Mouse (Mus musculus) hindbrain, embryonic 16.5 days (tissue): ENCODE results near the gene Tdrd5. TPM values are rescaled to one million over a fixed set of nuclear protein-coding genes. Genes with fewer than 3 reads are reported as not detected.
A peak's percentile ranks its signal among the peaks of the same experiment; 100 is the strongest.

Source experiments
- ATAC-seq: fragments of 200-750 bp; cut with Nextera tagmentation; 2 replicates; pipeline ENCODE4 v1.8.0; 2017; ENCODE audit warnings: moderate TSS enrichment, moderate library complexity
- H3K27ac ChIP-seq: fragments of 300-500 bp; sonication (generic); 2 replicates; pipeline ENCODE4 v1.5.1; 2014; ENCODE audit warnings: low read depth, mild to moderate bottlenecking, control low read depth, low read length, moderate library complexity
- H3K27me3 ChIP-seq: fragments of 300-500 bp; sonication (generic); replicated peaks from 2 replicates; pipeline ENCODE4 v1.6.1; 2014; ENCODE audit warnings: low read length; ENCODE audit not compliant: control insufficient read depth, insufficient read depth
- H3K36me3 ChIP-seq: fragments of 300-500 bp; sonication (generic); 2 replicates; pipeline ENCODE4 v1.6.1; 2014; ENCODE audit warnings: mild to moderate bottlenecking, low read length, moderate library complexity, mixed read lengths; ENCODE audit not compliant: control insufficient read depth, insufficient read depth
- H3K4me1 ChIP-seq: fragments of 300-500 bp; sonication (generic); 2 replicates; pipeline ENCODE4 v1.6.1; 2014; ENCODE audit warnings: low read depth, low read length; ENCODE audit not compliant: control insufficient read depth, insufficient read depth
- H3K4me2 ChIP-seq: fragments of 300-500 bp; sonication (generic); 2 replicates; pipeline ENCODE4 v1.6.1; 2014; ENCODE audit warnings: mild to moderate bottlenecking, low read length, control low read depth, moderate library complexity
- H3K4me3 ChIP-seq: fragments of 300-500 bp; sonication (generic); 2 replicates; pipeline ENCODE4 v1.5.1; 2014; ENCODE audit warnings: mild to moderate bottlenecking, low read length, control low read depth, moderate library complexity
- H3K9ac ChIP-seq: fragments of 300-500 bp; sonication (generic); 2 replicates; pipeline ENCODE4 v1.6.1; 2014; ENCODE audit warnings: low read depth, mild to moderate bottlenecking, control low read depth, low read length, moderate library complexity
- H3K9me3 ChIP-seq: fragments of 300-500 bp; sonication (generic); 2 replicates; pipeline ENCODE4 v1.6.1; 2014; ENCODE audit warnings: mild to moderate bottlenecking, low read length, moderate library complexity; ENCODE audit not compliant: control insufficient read depth
- WGBS: fragments of 180-500 bp; shearing (Covaris S2); extraction: QIAGEN DNeasy Blood & Tissue Kit; methylation state at CpG from one replicate; pipeline ENCODE4 v1.1.7; 2014; 5-methylcytosine and 5-hydroxymethylcytosine counted together
- polyA plus RNA-seq: library from polyadenylated mRNA; unstranded; fragments of >200 nt; fragmentation: Nextera tagmentation; extraction: Ambion mirVana; gene quantifications from 2 replicates; pipeline ENCODE4 v1.2.1, GENCODE M21; 2015

Gene Tdrd5
- polyA plus RNA-seq = 1.0 and 1.2 TPM in 2 replicates

DNA sequence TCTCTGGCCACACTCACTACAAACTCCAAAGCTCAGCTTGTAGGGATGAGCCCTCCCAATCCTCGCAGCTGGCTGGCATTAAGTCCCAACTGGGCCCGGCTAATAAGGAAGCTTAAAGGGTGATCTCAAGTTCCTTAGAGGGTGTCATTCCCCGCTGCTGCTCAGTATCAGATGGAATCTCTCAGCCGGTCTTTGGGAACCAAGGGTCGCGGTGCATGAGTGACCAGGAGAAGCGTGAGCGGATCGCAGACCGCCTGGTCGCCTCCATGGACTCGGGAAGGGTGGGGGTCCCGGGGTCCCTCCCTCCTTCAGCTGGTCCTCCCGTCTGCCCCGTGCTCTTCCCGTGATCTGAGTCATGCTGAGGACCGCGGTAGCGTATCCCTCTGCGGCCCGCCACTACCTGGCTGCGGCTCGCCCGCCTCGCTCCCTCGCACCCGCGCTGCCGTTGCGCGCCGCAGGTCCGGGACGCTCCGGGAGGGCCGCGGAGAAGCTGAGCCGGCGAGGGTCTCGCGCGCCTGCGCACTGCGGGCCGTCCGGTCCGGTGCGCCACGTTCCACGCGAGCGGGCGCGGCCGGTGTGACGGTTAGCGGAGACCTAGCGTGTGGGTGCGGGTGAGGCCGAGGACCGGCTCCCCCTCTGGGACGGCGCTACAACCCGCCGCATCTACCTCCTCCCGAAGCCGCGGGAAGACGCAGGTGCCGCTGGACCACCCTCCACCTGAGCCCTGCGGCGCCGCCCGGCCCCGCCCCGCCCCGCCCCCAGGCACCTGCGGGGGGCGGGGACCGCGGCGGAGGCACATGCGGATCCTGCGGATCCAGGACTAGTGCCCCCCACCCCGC is at the start of gene Tdrd5:
Gene Tdrd5, minus strand, starts transcription at position 754 of the 839 bp plus-strand sequence.
- H3K4me1 ChIP-seq = no peaks in the 10 kb centered on the region
- no peaks in the 10 kb centered on the region for H3K9me3 ChIP-seq
- peak within 1 kb of the TSS; percentile 77 for H3K4me3 ChIP-seq
- peaks cover 10% of the 10 kb centered on the region; the same call in 1 of the 2 replicates for H3K27me3 ChIP-seq
- H3K27ac ChIP-seq = peak within 1 kb of the TSS; percentile 23
- H3K9ac ChIP-seq = peak within 1 kb of the TSS; percentile 77
- WGBS = under 1% methylated on average over 58 of the region's 85 CpGs
- H3K4me2 ChIP-seq = peak within 1 kb of the TSS; percentile 99
- no peaks in the 10 kb centered on the region for H3K36me3 ChIP-seq
- ATAC-seq = peak; percentile 95

DNA sequence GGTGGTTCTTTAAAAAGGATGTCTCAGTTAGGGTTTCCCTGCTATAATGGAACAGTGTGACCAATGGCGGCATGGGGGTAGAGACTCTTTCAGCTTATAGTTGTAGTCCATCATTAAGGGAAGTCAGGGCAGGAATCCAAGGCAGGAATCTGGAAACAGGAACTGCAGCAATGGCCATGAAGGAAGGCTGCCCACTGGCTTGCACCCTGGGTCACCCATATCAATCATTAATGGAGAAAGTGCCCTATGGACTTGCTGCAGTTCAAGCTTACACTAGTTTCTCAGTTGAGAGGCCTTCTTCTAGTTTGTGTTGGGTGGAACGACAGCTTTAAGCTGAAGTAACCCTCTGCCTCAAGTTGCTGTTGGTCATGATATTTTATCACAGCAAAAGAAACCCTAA is 49.0 kb upstream of the Tdrd5 start:
- no peaks in the 10 kb centered on the region for H3K36me3 ChIP-seq
- 90% methylated on average over 2 of the region's 2 CpGs for WGBS
- H3K4me1 ChIP-seq = no peaks in the 10 kb centered on the region
- no peak overlapping the region for H3K9ac ChIP-seq
- no peak overlapping the region for H3K27ac ChIP-seq
- ATAC-seq = no peak
- H3K4me2 ChIP-seq = no peak overlapping the region
- H3K9me3 ChIP-seq = no peaks in the 10 kb centered on the region
- no peaks in the 10 kb centered on the region for H3K27me3 ChIP-seq
- H3K4me3 ChIP-seq = no peak overlapping the region

DNA sequence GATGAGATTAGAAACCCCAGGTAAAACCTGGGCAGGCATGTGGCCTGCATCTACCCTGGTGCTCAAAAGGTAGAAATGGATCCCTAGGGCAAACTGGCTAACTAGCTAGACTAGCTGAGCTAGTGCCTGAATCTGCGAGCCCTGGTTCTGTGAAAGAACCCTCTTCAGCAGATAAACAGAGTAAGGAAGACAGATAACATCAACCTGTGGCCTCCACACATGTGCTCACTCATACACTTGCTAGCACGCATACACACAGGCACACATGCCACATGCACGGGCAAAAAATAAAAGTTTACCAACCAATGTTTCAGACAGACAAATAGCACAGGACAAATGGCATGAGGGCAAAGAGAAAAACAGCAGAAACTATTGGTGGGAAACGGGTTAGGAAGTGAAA is 47.0 kb upstream of the Tdrd5 start:
- H3K27ac ChIP-seq = no peak overlapping the region
- WGBS = 89% methylated on average over 4 of the region's 4 CpGs
- H3K4me3 ChIP-seq = no peak overlapping the region
- H3K4me2 ChIP-seq = no peak overlapping the region
- no peaks in the 10 kb centered on the region for H3K4me1 ChIP-seq
- H3K27me3 ChIP-seq = no peaks in the 10 kb centered on the region
- no peak overlapping the region for H3K9ac ChIP-seq
- no peaks in the 10 kb centered on the region for H3K9me3 ChIP-seq
- no peaks in the 10 kb centered on the region for H3K36me3 ChIP-seq
- ATAC-seq = no peak

DNA sequence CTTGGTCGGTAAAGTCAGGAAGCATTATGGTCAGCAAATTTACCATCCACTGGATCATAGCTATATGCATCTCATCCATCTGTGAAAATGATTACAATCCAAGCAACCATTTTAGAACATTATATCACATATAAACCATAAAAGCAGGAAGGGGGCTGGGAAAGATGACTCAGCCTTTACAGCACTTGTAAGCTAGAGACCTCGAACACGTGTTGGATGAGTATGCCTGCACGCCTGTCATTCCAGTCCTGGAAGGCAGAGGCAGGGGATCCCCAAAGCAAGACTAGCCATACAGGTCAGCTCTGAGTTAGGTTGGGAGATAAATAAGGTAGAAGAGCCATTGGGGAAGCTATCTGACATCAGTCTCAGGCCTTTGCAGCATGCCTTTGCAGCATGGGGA is 45.6 kb upstream of the Tdrd5 start:
- Histone ChIP-seq H3K27ac (no peak overlapping the region), H3K4me3 (no peak overlapping the region), H3K9ac (no peak overlapping the region), H3K9me3 (no peaks in the 10 kb centered on the region), H3K4me1 (no peaks in the 10 kb centered on the region), H3K4me2 (no peak overlapping the region), H3K27me3 (no peaks in the 10 kb centered on the region), H3K36me3 (no peaks in the 10 kb centered on the region)
- no peak for ATAC-seq
- 79% methylated on average over 4 of the region's 4 CpGs for WGBS

DNA sequence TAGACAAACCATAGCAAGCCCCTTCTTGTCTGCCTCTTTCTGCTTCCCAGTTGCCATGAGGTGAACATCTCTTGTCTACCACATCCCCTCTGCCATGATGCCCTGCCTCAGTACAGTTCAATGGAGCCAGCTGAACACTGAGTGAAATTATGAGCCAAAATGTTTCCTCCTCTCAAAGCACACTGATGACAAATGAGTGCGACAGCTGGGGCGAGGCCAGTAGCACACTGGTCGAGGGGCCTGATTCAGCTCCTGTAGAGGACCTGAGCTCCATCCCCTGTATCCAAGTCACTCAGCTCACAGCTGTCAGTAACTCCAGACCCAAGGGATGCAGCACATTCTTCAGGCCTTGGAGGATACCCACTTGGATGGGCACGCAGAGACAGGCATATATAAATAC is 42.2 kb upstream of the Tdrd5 start:
- Histone ChIP-seq H3K27me3 (no peaks in the 10 kb centered on the region), H3K27ac (no peak overlapping the region), H3K4me3 (no peak overlapping the region), H3K9ac (no peak overlapping the region), H3K4me2 (no peak overlapping the region), H3K4me1 (no peaks in the 10 kb centered on the region), H3K36me3 (no peaks in the 10 kb centered on the region), H3K9me3 (no peaks in the 10 kb centered on the region)
- WGBS = 90% methylated on average over 4 of the region's 4 CpGs
- no peak for ATAC-seq

DNA sequence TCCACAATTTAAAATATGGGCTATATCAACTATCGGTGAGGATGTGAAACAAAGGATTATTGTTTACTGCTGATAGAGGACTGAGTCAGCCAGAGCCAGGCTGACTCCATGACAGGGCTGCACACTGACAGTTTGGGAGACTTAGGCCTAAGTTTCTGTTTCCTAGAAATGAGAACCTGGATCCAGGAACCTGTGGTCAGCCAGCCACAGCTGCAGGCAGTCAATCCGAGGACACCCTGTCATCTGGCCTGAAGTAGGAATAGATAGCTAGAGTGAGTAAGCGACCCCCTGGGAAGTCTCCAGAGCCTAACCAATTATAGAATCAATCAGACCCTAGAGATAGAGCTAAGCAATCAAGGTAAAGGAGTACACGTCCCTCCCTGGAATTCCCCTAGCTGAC is 41.0 kb upstream of the Tdrd5 start:
- H3K4me2 ChIP-seq = no peak overlapping the region
- no peaks in the 10 kb centered on the region for H3K36me3 ChIP-seq
- WGBS = 75% methylated on average over 4 of the region's 4 CpGs
- H3K9ac ChIP-seq = no peak overlapping the region
- H3K27me3 ChIP-seq = no peaks in the 10 kb centered on the region
- no peaks in the 10 kb centered on the region for H3K4me1 ChIP-seq
- no peak for ATAC-seq
- no peak overlapping the region for H3K27ac ChIP-seq
- no peaks in the 10 kb centered on the region for H3K9me3 ChIP-seq
- H3K4me3 ChIP-seq = no peak overlapping the region

DNA sequence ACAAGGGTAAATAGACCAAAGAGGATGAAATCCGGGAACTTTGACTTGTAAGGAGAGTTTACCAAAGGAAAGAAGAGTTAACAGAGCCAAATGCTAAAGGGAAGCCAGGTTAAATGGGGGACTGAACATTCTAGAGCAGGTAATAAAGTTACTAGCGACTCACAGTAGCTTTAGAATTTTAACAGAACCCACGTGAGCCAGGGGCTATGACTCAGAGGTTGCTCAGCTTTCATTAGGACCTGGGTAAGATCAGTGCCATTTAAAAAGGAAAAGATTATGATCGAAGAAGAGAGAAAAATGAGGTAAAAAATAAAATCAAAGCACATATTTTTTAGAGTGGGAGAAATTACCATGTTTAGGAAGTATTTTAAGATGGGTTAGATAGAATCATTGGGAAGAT is 37.4 kb upstream of the Tdrd5 start:
- H3K9me3 ChIP-seq = no peaks in the 10 kb centered on the region
- WGBS = 83% methylated on average over 4 of the region's 4 CpGs
- H3K4me2 ChIP-seq = no peak overlapping the region
- H3K9ac ChIP-seq = no peak overlapping the region
- H3K4me1 ChIP-seq = no peaks in the 10 kb centered on the region
- no peak overlapping the region for H3K4me3 ChIP-seq
- ATAC-seq = no peak
- H3K36me3 ChIP-seq = no peaks in the 10 kb centered on the region
- no peak overlapping the region for H3K27ac ChIP-seq
- H3K27me3 ChIP-seq = no peaks in the 10 kb centered on the region

DNA sequence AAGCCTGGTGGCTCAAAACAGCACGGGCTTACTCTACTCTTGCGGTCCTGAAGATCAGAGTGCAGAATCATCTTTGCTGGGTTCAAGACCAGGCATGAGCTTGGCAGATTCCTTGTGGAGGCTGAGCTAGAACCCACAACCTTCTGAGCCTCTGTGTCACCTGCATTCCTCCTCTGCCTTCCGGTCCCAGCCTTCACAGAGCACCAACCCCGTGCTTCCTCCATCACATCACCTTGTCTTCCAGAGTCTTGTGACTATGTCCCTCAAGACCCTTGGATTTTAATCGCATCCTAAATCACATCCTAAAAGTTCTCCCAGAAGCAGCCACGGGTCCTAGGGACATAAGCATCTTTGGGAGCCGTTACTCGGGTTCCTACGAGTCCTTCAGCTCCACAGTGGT is 19.7 kb upstream of the Tdrd5 start:
- H3K36me3 ChIP-seq = no peaks in the 10 kb centered on the region
- no peaks in the 10 kb centered on the region for H3K4me1 ChIP-seq
- H3K4me2 ChIP-seq = no peak overlapping the region
- 89% methylated on average over 9 of the region's 9 CpGs for WGBS
- H3K27me3 ChIP-seq = no peaks in the 10 kb centered on the region
- H3K9ac ChIP-seq = no peak overlapping the region
- no peak for ATAC-seq
- H3K9me3 ChIP-seq = no peaks in the 10 kb centered on the region
- no peak overlapping the region for H3K27ac ChIP-seq
- H3K4me3 ChIP-seq = no peak overlapping the region

DNA sequence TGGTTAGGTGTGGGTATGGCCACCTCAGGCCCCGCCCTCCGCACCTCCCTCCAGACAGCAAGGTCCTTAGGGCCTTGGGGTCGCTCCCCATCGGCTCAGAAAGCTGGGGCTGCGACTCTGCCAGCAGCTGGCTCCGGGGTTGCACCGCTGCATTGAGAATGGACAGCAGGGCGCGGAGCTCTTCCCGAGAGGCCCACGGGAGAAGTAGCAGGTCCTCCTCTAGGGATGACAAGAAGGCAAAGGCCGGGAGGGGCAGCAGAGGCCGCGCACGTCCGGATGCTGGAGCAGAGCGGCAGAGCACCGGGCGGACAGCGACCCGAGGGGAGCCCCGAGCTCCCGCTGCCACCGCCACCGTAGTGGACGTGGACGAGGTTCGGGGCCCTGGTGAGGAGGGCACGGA is 7.2 kb upstream of the Tdrd5 start, which contains the start of gene Nphs2:
Gene Nphs2, plus strand, starts transcription at position 98 of the 400 bp plus-strand sequence.
- H3K9me3 ChIP-seq = no peaks in the 10 kb centered on the region
- H3K4me2 ChIP-seq = peak within 1 kb of the TSS; percentile 48
- H3K9ac ChIP-seq = no peak within 1 kb of the TSS; the same call in 1 of the 2 replicates
- no peaks in the 10 kb centered on the region for H3K36me3 ChIP-seq
- peaks cover 5% of the 10 kb centered on the region for H3K4me1 ChIP-seq
- H3K4me3 ChIP-seq = peak within 1 kb of the TSS; percentile 27
- 6% methylated on average over 29 of the region's 29 CpGs for WGBS
- no peak for ATAC-seq
- no peak within 1 kb of the TSS for H3K27ac ChIP-seq
- H3K27me3 ChIP-seq = peaks cover 14% of the 10 kb centered on the region
